Mouse (Mus musculus) urinary bladder, adult 2 months (tissue): Measurements from ENCODE around the gene Fbxo47. TPM values are rescaled to one million over a fixed set of nuclear protein-coding genes. Genes with fewer than 3 reads are reported as not detected.
A peak's percentile ranks its signal among the peaks of the same experiment; 100 is the strongest.

ENCODE experiments used
- DNase-seq: peaks from one replicate; pipeline ENCODE4 v3.0.0; 2022; ENCODE audit warnings: low spot score
- polyA plus RNA-seq: library from polyadenylated mRNA; depleted of rRNA; stranded (reverse); fragments of >200 nt; gene quantifications from 2 replicates; pipeline ENCODE4 v1.2.3, GENCODE M21; 2012

Gene Fbxo47
- polyA plus RNA-seq, 1 experiment: 0.40 TPM

DNA sequence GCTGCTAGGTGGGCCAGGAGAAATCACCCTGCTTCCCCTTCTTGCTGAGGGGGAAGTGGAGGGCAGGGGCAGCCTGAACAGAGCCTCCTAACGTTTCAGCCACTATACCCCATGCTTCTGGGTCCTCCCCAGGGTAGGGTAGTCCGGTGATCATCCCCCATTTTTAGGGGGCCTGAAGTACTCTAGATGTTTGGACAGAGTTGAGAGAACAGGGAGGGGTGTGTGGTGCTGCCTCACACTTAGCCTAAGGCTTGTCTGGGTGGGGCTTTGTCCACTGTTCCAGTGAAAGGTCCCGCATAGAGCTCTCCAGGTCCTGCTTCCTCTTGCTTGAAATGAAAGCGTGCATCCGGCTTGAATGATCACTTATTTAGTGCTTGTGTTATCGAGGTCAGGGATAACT, 53.5 kb downstream of the Fbxo47 start:
- DNase-seq: peak; percentile 18

DNA sequence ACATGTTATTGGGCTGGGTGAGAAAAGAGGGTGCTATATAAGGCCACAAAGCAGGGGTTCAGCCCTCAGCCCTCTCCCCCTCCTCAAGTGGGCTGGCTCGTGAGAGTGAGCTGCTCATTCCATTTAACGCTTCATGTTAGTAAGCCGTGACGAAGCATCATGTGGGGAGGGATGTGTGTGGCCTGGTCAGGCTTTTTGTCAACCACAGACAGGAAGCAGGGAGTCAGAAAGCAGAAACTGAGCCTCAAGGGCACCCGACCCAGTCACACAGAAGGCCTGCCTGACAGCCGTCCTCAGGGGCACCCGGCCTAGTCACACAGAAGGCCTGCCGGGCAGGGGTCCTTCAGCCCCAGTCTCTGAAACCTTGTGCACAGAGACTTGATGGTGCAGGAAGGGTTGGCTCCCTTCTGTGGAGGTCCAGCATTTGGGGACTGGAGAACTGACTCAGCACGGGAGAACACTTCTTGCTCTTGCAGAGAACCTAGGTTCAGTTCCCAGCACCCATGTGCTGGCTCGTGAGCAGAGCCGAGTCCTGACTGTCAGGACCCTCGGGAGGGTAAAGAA, 54.0 kb downstream of the Fbxo47 start:
- DNase-seq: peak; percentile 20

DNA sequence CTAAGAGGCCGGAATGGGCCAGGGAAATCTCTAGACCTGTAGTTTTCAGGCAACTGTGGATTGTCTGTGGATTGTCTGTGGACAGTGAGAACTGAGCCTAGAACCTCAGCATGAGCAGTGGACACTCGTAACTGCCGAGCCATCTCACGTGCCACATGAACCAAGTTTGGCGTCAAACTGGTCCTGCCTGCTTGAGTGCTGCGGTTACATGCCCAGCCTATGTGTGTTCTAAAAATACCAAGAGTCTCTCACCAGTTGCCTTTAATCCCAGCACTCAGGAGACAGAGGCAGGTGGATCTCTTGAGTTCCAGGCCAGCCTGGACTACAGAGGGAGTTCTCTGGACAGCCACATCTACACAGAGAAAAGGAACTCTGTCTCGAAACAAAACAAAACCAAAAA, 54.6 kb downstream of the Fbxo47 start:
- DNase-seq: no peak

DNA sequence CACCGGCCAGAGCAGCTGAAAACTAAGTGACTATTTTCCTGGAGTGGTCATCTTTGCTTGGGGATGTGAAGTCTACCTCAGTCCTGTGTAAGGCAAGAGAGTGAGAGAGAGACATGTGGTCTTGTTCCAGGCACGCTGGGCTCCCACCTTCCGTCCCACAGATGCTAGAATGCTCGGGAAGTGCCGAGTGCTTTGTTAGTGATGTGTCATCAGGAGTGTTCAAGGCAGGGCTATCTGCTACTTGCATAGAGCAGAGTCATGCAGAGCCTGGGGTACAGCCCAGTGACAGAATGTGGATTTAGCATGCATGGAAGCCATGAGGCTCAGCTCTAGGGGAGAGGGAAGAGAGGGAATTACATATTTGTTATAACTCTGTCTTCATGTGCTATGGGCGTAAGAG, 56.3 kb downstream of the Fbxo47 start:
- DNase-seq: no peak

DNA sequence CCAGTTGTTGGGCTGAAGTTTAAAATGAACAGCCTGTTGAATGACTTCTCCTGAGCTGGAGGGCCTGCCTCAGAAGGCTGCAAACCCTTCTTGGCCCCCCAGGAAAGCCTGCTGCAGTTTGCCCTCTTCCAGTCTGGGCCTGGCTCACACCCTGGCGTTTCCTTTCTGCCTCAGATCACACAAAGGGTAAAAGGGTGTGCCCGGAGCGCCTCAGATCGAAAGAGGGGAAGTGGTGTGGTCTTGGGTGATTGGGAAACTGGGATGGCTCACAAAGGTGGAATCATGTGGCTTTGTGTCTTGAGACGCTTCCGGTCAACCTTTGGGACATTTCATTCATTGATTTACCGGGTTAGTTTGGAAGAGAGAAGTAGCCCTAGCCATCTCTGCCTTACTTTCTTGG, 57.5 kb downstream of the Fbxo47 start:
- DNase-seq: no peak

DNA sequence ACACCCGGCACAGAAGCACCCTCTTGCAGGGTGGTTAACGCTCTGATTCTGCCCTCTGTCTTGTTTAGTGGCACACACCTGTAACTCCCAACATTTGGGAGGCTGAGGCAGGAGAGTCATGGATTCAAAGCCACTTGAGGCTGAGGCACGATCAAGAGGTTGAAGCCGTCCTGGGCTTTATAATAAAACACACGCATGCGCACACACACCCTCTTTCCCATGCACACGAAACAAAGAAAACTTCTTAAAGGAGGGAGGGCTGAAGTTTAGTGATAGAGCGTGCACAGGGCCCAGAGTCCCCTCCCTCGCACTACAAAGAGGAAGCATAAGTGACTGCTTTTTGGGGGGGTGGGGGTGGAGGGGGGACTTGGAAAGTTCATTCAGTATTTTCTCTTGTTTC, 58.0 kb downstream of the Fbxo47 start:
- no peak for DNase-seq

DNA sequence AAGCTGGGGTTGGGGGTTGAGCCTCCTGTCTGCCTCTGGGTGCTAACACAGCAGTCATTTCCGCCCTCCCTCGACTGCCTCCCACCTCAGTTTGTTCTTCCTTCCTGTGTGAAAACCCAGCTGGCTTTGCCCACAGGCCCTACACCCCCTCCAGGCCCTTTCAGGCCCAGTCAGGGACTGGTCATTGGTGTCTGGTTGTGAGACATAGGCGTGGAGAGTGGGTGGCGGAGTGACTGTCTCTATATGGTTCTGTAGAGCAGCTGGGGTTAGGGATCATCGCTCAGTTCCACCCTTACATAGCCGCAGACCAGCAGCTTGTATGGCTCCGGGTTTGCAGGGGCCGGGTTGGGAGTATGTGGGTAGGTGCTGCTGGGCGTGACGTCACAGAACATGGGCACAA, 58.7 kb downstream of the Fbxo47 start:
- DNase-seq: no peak

DNA sequence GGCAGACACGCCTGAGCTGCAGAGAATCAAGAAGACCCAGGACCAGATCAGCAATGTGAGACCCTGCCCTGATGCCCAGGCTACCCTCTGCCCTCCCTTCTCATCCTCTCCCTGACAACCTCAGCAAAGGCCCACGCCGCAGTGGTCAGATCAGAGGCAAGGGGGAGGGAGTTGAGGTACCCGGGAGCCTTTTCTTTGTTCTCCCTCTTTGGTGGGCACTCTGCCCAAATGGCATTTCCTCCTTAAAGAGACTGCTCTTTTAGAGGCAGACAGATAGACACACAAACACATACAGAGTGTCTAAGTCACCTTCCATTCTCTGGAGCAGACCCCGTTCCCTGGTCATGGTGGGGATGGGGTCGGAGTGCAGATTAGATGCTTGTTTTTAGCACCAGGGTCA, 59.1 kb downstream of the Fbxo47 start:
- DNase-seq: no peak

DNA sequence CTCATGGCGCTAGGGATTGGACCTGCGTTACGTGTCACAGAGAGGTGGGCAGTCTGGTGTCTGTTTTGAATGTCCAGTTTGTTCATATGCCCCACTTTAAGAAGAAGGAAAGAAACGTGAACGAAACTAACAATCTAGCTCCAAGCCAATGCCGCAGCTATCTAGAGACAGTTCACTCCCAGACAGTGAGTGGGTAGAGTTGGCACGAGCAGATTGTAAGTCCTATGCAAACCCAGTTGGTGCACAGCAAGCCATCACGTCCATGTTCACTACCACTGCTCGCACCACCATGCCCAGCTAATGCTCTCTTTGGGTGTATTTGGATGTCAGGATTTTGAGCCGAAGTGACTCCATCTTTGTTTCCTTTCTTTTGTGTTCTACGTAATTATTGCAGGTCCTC, 59.8 kb downstream of the Fbxo47 start:
- DNase-seq: no peak

DNA sequence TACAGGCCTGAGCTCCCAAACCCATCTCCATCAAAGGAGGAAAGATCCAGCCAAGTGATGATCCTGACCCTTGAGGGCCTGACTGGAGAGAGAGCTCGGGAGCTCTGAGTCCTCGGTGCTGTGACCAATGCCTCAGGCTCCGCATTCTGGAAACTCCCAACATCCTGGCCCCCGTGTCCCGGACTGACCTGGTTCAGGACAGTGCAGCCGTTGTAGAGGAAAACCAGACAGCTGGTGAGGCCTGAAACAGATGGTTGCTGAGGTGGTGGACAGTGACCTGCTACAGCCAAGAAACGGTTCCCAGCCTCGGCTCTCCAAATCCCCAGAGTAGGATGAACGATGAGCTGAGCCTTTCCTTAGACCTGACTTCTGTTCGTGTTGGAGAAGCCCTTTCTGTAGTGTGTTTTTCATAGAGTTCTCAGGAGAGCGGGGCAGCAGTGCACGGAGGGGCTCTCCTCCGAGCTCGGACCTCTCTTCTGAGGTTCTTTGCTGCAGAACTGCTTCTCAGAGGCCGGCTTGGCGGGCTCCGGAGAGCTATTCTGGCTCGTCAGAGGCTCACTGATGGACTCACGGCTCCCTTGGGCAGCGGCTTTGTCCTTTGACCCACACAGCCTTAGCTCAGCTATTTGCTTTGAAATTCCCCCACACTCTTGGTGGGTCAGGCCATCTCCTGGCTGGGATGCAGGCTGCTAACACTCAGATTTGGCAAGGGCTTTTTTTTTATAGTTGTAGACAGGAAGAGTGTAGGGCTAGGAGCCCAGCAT, 60.9 kb downstream of the Fbxo47 start:
- DNase-seq: no peak

DNA sequence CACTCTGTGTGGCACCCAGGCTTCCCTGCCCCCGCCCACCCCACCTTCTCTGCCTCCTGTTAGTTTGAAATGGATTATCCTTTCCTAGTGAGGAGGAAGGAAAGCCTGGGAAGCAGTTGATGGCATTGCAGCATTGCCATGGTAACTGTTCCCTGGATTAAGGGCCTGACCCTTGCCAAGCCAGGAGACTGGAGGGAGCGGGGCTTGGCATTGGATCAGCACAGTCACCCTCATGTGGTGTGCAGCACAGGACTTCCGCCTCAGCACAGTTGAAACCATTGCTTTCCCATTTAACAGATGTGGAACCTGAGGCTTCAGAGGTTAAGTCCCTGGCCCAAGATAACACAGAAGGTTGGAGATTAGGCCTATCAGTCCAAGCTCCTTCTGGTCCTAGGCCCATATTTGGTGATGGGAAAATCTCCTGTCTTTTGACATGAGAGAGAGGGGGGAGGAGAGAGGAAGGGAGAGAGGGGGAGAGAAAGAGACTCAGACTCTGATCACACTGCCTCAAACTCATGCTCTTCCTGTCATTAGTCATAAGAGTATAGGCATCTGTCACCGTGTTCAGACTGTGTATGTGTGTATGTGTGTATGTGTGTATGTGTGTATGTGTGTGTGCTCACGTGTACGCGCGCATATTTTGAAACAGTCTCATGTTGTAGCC, 62.4 kb downstream of the Fbxo47 start:
- no peak for DNase-seq

DNA sequence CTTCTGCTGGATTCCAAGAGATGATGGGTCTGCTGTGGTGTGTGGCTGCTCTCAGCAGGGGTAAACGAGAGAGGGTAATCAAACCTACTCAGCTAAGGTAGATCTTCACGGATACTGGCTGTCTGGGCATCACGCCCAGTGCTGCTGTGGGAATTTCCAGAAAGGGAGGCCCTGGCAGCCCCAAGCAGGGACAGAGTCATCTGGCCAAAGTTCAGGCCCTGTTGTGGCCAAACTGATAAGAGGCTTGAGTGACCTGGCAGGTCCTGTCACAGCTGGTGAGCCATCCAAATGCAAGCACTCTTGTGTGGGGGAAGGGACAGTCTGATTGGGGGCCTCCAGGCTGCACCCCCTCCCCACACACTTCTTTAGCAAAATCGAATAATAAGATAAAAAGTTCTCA, 63.1 kb downstream of the Fbxo47 start:
- DNase-seq: no peak

DNA sequence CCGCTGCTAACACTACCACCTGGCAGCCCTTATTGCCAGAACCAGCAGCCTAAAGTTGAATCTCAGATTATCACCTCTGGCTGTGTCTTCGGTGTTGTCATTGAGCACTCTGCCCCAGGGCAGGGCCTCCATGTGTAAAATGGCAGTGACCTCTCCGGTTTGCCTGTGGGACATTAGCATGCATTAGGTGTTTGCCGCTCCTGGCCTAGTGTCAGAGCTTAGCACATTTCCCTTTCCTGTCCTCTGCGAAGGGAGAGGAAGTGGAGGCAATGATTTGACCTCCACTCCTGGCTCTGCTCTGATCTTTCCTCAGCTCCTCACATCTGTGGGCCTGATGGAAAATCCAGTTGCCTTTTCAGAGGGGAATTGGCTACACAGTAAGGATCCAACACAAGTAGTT, 64.0 kb downstream of the Fbxo47 start:
- no peak for DNase-seq

DNA sequence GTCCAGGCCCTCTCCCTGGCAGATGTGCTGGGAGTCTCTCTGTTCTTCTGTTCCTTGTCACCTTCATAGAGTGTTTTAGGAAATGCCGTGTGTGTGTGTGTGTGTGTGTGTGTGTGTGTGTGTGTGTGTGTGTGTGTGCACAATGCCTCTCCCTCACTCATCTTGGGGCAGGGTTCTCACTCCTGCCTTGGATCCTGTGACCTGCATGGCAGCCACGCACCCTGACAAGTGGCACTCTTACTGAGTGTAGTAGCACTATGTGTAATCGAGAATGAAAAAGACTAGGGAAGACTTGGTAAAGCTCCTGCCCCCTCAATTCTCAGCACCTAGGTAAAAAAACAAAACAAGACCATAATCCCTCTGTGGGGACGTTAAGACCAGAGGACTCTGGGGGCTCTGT, 64.9 kb downstream of the Fbxo47 start:
- no peak for DNase-seq

DNA sequence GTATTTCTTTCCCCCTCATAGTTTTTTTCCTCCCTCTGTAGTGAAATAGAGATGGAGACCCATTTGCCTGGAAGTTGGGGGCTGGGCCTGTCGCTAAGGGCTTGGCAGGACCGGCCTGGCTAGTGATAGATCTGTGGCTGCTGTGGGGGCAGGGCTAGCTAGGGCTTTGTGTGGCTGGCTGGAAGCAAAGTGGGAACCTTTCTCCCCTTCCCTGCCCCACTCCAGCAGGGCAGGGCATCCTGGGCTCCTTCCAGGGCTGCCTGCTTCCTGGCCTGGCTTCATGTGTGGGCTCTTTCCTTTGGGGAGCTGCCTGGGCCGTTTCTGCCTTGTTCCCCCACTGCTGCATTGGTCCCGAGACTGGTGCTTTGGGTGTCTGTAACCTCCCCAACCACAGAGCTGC, 65.4 kb downstream of the Fbxo47 start:
- no peak for DNase-seq

DNA sequence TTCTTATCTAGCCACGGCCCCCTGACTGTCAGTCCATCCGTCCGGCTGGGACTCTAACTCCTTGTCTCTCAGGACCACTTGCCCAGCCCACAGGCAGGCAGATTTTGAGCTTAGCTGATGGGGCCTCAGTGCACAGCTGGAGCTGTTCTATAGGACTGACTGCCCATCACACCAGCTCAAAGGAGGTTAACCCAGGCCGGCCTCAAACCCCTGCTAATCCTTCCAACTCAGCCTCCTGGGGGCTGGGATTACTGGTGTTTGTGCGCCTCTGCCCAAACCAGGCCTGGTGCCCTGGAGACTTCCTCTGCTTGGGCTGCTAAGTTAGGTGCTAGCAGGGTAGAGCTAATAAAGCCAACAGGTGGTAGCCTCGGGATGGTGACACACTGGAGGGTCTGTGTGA, 66.0 kb downstream of the Fbxo47 start:
- DNase-seq: no peak

DNA sequence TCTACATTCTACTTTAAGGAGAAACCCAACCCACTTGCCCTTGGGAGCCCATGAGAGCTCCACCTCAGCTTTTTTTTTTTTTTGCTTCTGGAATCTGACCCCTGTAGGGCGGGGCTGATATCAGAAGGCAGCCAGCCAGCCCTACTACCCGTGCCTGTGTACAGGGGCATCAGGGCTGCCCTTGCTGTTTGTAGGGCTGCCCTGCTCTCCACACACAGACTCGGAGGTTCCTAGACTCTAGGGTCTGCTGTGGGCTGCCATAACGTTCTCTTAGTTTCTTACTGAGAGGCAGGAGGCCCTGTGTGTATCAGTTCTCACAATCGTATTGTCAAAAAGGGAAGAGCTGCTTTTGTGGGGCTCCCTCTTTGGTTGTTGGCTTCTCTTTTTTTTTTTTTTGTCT, 66.6 kb downstream of the Fbxo47 start:
- no peak for DNase-seq

DNA sequence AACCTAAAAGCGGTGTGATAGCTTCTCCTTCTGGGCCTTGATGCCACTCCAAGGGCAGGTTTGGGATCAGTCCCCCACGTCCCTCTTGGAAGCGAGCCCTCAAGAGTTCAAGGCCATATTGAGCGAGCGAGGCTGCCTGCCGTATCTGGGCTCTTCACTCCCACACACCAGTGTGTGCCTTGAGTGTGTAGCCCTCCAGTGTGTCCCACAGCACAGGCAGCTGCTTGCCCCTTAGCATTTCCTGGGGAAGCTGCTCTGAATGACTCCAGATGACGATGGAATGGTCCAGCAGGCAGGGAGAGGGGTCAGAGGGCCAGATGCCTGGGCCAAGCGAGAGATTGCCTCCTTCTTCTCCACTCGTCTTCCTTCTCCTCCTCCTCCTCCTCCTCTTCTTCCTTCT, 67.0 kb downstream of the Fbxo47 start:
- DNase-seq: no peak

DNA sequence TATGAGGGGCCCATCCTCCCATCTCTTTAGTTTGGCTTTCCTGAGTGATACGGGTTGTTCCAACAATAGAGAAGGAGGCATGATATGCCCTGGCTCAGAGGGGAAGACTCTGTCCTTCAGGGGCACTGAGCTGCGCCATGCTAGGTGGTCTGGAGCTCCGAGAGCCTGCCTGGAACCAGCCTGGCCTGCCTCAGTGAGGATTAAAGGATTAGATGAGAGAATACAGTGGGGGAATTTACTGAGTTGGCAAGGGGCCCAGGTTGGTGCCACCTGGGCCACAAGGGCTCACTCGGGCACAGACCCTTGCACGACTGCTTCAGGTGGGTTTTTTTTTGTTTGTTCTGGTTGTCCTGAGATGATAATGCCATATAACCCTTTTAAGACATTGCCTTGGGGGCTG, 67.8 kb downstream of the Fbxo47 start:
- no peak for DNase-seq

DNA sequence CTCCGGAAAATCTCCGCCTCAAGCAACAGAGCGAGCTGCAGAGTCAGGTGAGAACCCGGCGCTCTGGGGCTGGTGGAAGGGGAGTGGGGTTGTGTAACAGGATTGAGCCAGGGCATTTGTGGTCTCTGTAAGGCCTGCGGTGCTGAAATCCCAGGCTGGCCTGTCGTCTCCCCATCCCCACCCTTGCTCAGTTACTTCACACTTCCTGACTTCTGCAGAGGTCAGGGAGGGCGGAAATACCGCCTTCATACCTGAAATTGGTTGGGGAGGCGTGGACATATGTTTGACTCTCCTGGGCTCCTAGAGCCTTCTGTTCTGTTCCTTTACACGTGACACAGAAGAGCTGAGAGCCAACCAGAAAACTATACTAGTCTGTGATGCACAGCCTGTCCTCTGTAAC, 68.2 kb downstream of the Fbxo47 start:
- DNase-seq: no peak

DNA sequence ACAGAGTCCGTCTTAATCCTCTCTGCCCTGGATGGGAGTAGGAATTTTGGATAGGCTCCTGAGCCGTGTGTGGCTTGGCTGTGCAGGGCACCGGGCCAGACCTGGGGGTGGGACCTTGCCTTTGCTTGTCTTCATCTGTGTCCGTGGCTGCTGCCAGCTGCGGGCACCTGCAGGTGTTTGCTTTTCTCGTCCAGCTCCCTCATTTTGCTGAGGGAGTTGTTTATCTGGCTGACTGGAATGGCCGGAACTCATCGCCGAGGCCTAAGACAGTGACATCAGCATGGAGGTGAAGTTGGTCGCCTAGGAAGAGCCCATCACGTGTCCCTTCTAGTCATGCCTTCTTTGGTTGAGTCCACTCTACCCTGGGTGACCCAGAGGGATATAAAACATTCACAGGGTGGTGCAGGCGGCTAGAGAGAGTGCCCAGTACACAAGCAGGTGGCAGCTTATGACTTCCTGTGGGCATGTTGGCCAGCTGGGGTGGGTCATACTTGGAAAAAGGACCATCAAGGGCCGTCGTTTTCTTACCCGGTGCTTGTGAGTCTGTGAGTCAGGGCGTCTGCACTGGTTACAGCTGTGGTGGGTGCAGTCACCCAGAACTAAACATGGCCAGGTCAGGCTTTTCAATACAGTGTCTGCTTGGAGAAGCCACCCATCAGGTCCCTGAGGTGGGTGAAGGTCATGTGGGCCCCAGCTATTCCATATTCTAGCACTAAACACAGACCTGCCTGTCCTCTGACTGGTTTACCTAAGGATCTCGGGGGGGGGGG, 70.0 kb downstream of the Fbxo47 start:
- no peak for DNase-seq

DNA sequence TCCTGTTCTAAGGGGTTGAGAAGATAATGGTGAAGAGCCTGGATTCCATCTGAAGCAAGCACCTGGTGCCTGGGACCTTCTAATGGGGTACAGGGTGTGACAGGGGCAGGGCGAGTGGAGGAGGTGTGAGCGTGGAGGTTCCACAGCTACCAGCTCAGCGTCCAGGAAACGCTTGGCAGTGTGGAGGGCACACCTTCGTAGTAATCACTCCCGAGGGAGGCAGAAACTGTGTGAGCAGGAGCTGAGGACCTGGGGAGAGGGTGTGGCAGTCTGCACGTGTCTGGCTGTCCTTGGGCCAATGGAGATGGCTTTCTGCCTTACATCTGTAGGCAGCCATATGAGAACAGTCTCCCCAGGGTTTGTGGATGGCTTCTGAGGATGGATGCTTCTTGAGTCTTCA, 70.9 kb downstream of the Fbxo47 start:
- DNase-seq: no peak

DNA sequence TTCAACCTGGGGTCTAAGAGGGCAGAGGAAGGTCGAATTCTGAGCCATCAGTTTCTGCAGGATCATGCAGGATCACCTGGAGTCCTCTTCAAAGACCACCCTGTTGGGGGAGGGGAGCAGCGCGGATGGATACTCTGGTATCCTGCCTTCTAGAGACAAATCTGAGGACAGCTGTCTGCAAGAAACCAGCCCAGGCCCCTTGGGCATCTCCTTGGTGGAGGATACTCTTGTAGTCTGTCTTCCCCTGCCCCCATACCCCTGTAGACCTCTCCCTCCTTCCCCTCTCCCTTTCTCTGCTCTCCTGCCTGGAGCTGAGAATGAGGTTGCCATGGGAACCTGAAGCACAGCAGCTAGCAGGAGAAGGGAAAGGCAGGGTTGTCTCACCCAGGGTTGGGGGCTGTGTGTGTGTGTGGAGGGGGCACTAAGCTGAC, 71.4 kb downstream of the Fbxo47 start:
- no peak for DNase-seq
